Mouse (Mus musculus) heart, embryonic 13.5 days (tissue): ENCODE data around the gene Doc2a. TPM values are rescaled to one million over a fixed set of nuclear protein-coding genes. Genes with fewer than 3 reads are reported as not detected.
A peak's percentile ranks its signal among the peaks of the same experiment; 100 is the strongest.

ENCODE experiments used
- ATAC-seq: fragments of 200-750 bp; cut with Nextera tagmentation; 2 replicates; pipeline ENCODE4 v1.8.0; 2017; ENCODE audit warnings: moderate TSS enrichment; ENCODE audit not compliant: insufficient number of reproducible peaks, low FRiP score, low TSS enrichment; ENCODE audit errors: extremely low read depth
- H3K27ac ChIP-seq: fragments of 300-500 bp; sonication (generic); replicated peaks from 2 replicates; pipeline ENCODE4 v1.5.1; 2015; ENCODE audit warnings: moderate library complexity, mild to moderate bottlenecking, inconsistent platforms
- H3K27me3 ChIP-seq: fragments of 300-500 bp; sonication (generic); replicated peaks from 2 replicates; pipeline ENCODE4 v1.6.1; 2015; ENCODE audit warnings: mild to moderate bottlenecking, inconsistent platforms
- H3K36me3 ChIP-seq: fragments of 300-500 bp; sonication (generic); 2 replicates; pipeline ENCODE4 v1.6.1; 2015; ENCODE audit warnings: mild to moderate bottlenecking, inconsistent platforms
- H3K4me1 ChIP-seq: fragments of 300-500 bp; sonication (generic); 2 replicates; pipeline ENCODE4 v1.6.1; 2015; ENCODE audit warnings: inconsistent platforms
- H3K4me2 ChIP-seq: fragments of 300-500 bp; sonication (generic); 2 replicates; pipeline ENCODE4 v1.6.1; 2015; ENCODE audit warnings: inconsistent platforms, mild to moderate bottlenecking, moderate library complexity
- H3K4me3 ChIP-seq: fragments of 300-500 bp; sonication (generic); 2 replicates; pipeline ENCODE4 v1.5.1; 2015; ENCODE audit warnings: moderate library complexity, mild to moderate bottlenecking, inconsistent platforms
- H3K9ac ChIP-seq: fragments of 300-500 bp; sonication (generic); 2 replicates; pipeline ENCODE4 v1.6.1; 2015; ENCODE audit warnings: inconsistent platforms, mild to moderate bottlenecking, moderate library complexity
- H3K9me3 ChIP-seq: fragments of 300-500 bp; sonication (generic); 2 replicates; pipeline ENCODE4 v1.6.1; 2016; ENCODE audit warnings: inconsistent platforms
- WGBS: fragments of 180-500 bp; shearing (Covaris S2); methylation state at CpG from one replicate; pipeline ENCODE4 v1.1.7; 2015; ENCODE audit warnings: mixed read lengths; 5-methylcytosine and 5-hydroxymethylcytosine counted together
- polyA plus RNA-seq: library from polyadenylated mRNA; unstranded; fragments of >200 nt; fragmentation: Nextera tagmentation; extraction: Ambion mirVana; gene quantifications from 2 replicates; pipeline ENCODE4 v1.2.1, GENCODE M21; 2015

Doc2a gene
- polyA plus RNA-seq, 1 experiment from 2014 or later, result 0.17 TPM

DNA sequence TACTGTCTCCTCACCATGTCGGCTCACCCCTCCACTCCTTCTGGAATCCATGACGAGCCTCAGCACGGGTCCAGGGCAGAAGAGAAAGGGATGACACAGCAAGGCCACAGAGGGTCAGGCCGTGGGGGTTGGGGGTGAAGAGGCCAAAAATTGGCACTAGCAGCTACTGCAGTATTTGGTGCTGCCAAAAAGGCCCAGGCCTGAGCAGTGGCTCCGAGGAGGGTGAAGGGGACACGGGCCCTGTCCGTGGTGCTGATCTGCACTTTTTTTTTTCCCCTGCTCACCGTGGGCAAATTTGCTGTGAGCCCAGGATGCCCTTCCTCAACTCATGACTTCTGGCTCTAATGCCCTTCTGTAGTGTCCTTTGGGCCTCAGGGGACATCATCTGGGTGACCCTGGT is 21.8 kb upstream of the Doc2a start:
- no peaks in the 10 kb centered on the region for H3K36me3 ChIP-seq
- no peak overlapping the region for H3K27ac ChIP-seq
- peaks cover 90% of the 10 kb centered on the region for H3K27me3 ChIP-seq
- no peak for ATAC-seq
- H3K9ac ChIP-seq, result no peak overlapping the region
- H3K4me2 ChIP-seq, result no peak overlapping the region
- H3K4me1 ChIP-seq, result peaks cover 16% of the 10 kb centered on the region
- H3K9me3 ChIP-seq, result no peaks in the 10 kb centered on the region
- WGBS, result 22% methylated on average over 8 of the region's 8 CpGs
- H3K4me3 ChIP-seq, result no peak overlapping the region

DNA sequence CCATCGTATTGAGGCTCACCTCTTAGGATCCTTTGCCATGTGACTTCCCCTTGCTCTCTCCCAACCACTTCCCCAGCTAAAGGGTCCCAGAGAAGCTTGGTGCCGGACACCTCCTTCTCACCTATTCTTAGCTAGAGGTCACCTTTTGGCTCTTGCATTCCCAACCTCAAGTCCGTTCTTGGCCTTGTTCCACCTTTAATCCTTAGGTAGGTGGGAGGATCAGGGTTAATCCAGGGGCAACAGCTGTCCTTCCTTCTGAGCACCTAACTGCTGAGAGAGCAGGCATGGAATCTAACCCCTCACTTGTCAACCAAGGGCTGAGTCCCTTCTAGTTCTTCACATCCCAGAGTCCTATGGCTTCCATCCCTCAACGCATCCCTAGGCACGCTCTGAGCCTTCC is 21.3 kb upstream of the Doc2a start:
- Histone ChIP-seq H3K4me2 (no peak overlapping the region), H3K4me3 (no peak overlapping the region), H3K9ac (no peak overlapping the region), H3K36me3 (no peaks in the 10 kb centered on the region), H3K4me1 (peaks cover 16% of the 10 kb centered on the region), H3K9me3 (no peaks in the 10 kb centered on the region), H3K27me3 (peaks cover 91% of the 10 kb centered on the region), H3K27ac (no peak overlapping the region)
- no peak for ATAC-seq
- WGBS, result 57% methylated on average over 5 of the region's 5 CpGs

DNA sequence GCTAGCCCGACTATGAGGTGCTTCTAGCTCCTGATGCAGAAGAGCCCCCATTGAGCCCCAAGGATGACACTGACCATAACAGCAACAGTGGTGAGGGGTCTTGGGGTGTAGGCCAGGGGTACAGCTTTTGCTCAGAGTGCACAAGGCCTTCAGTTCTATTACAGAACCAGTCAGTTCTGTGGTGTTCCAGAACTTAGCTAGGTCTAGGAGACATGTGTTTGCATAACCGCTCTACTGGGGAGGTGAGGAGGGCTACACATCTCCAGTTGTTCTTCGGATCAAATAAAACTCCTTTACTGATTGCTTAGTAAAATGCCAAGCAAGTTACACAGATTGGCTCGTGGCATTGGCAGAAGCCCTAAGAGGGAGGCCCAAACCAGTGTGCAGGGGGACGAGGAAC is 15.7 kb upstream of the Doc2a start, which contains the start of gene 4930451I11Rik:
4930451I11Rik (minus strand) TSS at position 101 of the 400 bp plus-strand sequence.
- H3K27me3 ChIP-seq, result peaks cover 57% of the 10 kb centered on the region
- peak within 1 kb of the TSS; percentile 68 for H3K4me2 ChIP-seq
- peaks cover 5% of the 10 kb centered on the region for H3K4me1 ChIP-seq
- no peak for ATAC-seq
- no peak within 1 kb of the TSS for H3K27ac ChIP-seq
- H3K9me3 ChIP-seq, result no peaks in the 10 kb centered on the region
- H3K9ac ChIP-seq, result peak within 1 kb of the TSS; percentile 65; the same call in 1 of the 2 replicates
- H3K36me3 ChIP-seq, result no peaks in the 10 kb centered on the region
- peak within 1 kb of the TSS; percentile 45 for H3K4me3 ChIP-seq
- WGBS, result 50% methylated on average over 5 of the region's 5 CpGs

DNA sequence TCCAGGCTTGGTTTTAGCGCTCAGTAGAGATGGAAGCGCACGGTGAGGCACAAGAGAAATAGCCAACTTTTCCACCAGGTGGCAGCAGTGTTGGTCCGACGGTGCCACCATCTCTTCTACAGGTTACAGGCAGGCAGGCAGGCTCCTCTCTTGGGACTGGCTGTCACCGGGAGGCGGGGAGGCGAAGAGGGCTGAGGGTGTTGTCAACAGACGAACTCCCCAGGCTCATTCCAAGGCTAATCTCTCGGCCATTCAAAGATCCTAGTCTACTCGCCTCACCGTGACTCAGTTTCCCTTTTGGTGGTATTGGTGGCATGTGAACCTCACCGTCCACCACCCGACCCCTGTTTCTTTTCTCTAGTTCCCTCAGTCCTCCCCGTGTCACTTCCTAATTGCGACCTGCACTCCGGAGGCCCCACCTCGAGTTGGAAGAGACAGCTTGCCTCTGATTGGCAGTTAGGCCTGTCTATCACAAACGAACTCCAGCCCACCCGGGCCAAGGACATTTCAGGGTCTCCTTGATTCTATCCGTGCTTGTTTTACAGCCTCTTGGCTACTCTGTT is 15.1 kb upstream of the Doc2a start:
- peak overlapping the region; percentile 45 for H3K4me3 ChIP-seq
- peak overlapping the region; percentile 65; the same call in 1 of the 2 replicates for H3K9ac ChIP-seq
- peak overlapping the region; percentile 68 for H3K4me2 ChIP-seq
- H3K4me1 ChIP-seq, result peaks cover 5% of the 10 kb centered on the region
- WGBS, result 2% methylated on average over 21 of the region's 21 CpGs
- H3K27me3 ChIP-seq, result peaks cover 51% of the 10 kb centered on the region
- no peak overlapping the region for H3K27ac ChIP-seq
- ATAC-seq, result peak; percentile 45; the same call in 1 of the 2 replicates
- no peaks in the 10 kb centered on the region for H3K9me3 ChIP-seq
- no peaks in the 10 kb centered on the region for H3K36me3 ChIP-seq

DNA sequence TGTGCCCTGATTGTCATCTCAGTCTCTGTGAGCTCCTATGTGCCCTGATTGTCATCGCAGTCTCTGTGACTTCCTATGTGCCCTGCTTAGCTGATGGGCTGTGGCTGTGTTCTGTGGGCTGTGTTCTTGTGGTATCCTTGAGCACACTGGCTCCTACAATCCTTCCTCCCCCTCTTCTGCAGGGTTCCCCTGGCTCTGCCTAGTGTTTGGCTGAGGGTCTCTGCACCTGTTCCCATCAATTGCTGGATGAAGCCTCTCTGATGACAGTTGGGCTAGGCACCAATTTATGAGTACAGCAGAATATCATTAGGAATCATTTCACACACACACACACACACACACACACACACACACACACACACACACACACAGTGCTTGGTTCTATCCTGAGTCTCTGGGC is 13.9 kb upstream of the Doc2a start:
- no peaks in the 10 kb centered on the region for H3K36me3 ChIP-seq
- no peak overlapping the region for H3K4me3 ChIP-seq
- H3K27ac ChIP-seq, result no peak overlapping the region
- no peak overlapping the region for H3K9ac ChIP-seq
- peaks cover 5% of the 10 kb centered on the region for H3K4me1 ChIP-seq
- H3K27me3 ChIP-seq, result peaks cover 44% of the 10 kb centered on the region
- ATAC-seq, result no peak
- no peaks in the 10 kb centered on the region for H3K9me3 ChIP-seq
- no peak overlapping the region for H3K4me2 ChIP-seq
- WGBS, result 78% methylated on average over 1 of the region's 1 CpGs

DNA sequence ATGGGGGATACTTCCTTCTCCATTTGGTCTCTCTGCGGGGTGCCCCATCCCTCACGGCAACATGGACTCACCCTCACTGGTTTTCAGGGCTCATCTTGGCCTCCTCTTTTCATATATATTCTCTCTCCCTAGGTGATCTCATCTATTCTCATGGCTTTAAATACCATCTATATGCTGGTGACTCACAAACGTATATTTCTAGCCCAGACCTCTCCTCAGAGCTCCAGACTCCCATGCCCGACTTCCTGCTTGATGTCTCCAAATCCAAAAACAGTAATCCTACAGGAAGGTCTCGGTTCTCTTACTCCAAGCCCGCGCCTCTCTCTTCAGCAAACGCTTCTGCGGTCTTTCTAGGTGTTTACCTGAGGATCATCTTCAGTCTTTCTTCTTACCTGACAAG is 3.9 kb upstream of the Doc2a start:
- no peak overlapping the region for H3K27ac ChIP-seq
- H3K36me3 ChIP-seq, result no peaks in the 10 kb centered on the region
- H3K4me1 ChIP-seq, result peaks cover 12% of the 10 kb centered on the region
- H3K4me3 ChIP-seq, result no peak overlapping the region
- no peaks in the 10 kb centered on the region for H3K9me3 ChIP-seq
- no peak for ATAC-seq
- no peak overlapping the region for H3K4me2 ChIP-seq
- peaks cover 39% of the 10 kb centered on the region for H3K27me3 ChIP-seq
- H3K9ac ChIP-seq, result no peak overlapping the region
- WGBS, result 65% methylated on average over 9 of the region's 9 CpGs

DNA sequence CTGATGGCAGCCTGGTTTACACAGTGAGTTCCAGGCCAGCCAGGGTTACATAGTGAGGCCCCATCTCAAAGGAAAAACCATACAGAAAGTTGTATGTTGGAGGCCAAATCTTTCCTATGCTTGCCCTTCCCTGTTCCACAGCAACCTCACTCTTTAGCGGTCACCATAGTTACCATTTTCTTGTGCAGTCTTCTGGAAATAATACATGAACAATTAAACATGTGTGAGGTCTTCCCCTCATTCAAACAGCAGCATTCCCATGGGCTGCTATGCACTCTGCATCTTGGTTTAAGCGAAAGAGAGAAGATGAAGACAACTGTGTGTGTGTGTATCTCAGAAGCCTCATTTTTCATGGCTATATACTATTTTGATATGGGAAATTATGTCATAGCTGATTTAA is 1.7 kb upstream of the Doc2a start:
- H3K9ac ChIP-seq, result no peak overlapping the region
- peaks cover 24% of the 10 kb centered on the region for H3K4me1 ChIP-seq
- H3K9me3 ChIP-seq, result no peaks in the 10 kb centered on the region
- H3K27ac ChIP-seq, result no peak overlapping the region
- peaks cover 61% of the 10 kb centered on the region for H3K27me3 ChIP-seq
- H3K4me2 ChIP-seq, result no peak overlapping the region
- no peak for ATAC-seq
- 86% methylated on average over 2 of the region's 2 CpGs for WGBS
- H3K4me3 ChIP-seq, result no peak overlapping the region
- H3K36me3 ChIP-seq, result no peaks in the 10 kb centered on the region

DNA sequence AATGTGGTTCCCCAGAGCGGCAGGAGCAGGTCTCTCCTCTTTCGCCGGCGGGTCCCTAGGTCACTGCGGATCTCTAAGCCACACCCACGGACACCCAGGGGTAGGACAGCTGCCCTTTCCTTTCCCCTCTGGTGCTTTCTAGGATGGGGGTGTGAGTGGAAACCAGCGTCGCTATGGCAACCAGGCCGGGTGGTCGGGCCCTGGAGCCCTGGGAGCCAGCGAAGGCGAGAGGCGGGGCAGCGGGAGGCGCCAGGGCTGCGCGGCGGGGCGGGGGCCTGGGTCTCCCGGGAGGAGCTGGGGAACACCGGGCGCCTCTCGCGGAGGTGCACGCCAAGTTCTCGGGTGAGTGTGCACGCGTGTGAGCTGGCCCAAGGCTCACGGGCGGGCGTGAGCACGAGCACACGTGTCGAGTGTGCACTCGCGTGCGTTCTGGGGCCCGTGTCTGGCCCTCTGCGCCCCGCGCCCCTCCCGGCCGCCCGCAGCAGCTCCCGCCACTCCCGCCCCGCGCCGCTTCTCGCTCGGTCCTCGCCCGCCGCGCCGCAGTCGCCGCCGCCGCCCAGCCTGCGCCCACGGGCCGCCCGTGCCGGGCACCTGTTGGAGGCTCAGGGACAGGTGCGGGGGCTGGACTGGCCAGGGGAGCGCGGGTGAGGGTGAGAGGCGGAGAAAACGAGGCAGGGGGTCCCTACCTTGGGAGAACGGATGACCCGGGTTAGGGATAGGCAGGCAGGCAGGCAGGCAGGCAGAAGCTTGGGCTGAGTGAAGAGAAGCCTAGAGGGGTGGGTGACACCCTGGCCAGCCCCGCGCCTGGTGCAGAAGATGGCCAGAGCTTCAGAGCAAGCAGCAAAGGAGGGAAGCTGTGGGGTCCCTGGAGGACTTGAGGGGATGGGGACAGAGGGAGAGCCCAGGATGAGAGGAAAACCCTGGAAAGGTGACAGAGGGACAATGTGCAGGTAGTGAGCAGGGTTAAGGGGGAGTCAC is 494 bp downstream of the Doc2a start:
- H3K36me3 ChIP-seq, result peaks cover 12% of the 10 kb centered on the region
- H3K4me3 ChIP-seq, result peak overlapping the region; percentile 61
- H3K4me1 ChIP-seq, result peaks cover 28% of the 10 kb centered on the region
- H3K4me2 ChIP-seq, result peak overlapping the region; percentile 92
- no peak for ATAC-seq
- H3K27ac ChIP-seq, result no peak overlapping the region
- H3K27me3 ChIP-seq, result peaks cover 66% of the 10 kb centered on the region
- H3K9ac ChIP-seq, result peak overlapping the region; percentile 80
- WGBS, result 2% methylated on average over 38 of the region's 74 CpGs
- H3K9me3 ChIP-seq, result no peaks in the 10 kb centered on the region

DNA sequence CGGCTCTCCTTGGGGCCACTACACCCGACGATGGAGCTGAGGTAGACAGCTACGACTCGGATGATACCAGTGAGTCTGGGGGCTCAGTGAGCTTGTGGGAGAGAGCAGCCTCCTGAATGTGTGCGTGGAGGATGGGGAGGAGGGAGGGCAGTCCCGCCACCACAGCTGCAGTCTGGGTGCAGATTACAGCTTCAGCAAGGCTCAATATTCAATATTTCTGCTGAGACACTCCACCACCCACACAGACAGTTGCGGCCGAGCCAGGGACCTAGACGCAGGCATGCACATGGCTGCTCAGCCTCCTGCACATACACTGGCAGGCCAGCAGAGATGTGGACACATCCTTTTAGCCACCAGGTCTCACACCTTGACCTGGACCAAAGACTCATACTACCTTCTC is 1.6 kb downstream of the Doc2a start:
- H3K9ac ChIP-seq, result no peak overlapping the region

DNA sequence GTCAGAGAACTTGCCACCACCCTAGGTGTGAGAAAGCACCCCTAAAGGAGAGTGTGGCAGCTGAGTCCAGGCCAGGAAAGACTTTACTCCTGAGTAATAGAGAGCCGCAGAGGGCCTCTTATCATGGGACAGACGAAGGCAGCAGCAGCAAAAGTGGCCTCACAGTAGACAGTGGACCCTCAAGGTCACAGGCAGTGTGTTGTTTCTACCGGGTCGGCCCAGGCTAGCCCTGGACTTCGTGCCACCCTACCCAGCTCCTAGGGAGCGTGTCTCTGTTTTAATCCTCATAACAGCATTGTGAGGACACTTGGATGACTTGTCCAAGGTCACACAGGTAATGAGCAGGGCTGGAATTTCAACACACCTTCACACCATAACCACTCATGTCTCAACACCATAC is 2.9 kb downstream of the Doc2a start:
- peaks cover 37% of the 10 kb centered on the region for H3K36me3 ChIP-seq
- WGBS, result 53% methylated on average over 6 of the region's 6 CpGs
- peaks cover 57% of the 10 kb centered on the region for H3K27me3 ChIP-seq
- peaks cover 28% of the 10 kb centered on the region for H3K4me1 ChIP-seq
- no peak overlapping the region for H3K4me3 ChIP-seq
- H3K27ac ChIP-seq, result no peak overlapping the region
- H3K4me2 ChIP-seq, result no peak overlapping the region
- no peaks in the 10 kb centered on the region for H3K9me3 ChIP-seq
- no peak overlapping the region for H3K9ac ChIP-seq
- ATAC-seq, result no peak

More for the DNA sequence above, 1.6 kb downstream of the Doc2a start:
- Histone ChIP-seq H3K27me3 (peaks cover 57% of the 10 kb centered on the region), H3K27ac (no peak overlapping the region), H3K4me3 (0 out of 2 replicates have a peak overlapping the region, but pooled peaks have one; percentile 61), H3K9me3 (no peaks in the 10 kb centered on the region), H3K36me3 (peaks cover 23% of the 10 kb centered on the region), H3K4me2 (peak overlapping the region; percentile 92), H3K4me1 (peaks cover 28% of the 10 kb centered on the region)
- no peak for ATAC-seq
- WGBS, result 26% methylated on average over 10 of the region's 10 CpGs

DNA sequence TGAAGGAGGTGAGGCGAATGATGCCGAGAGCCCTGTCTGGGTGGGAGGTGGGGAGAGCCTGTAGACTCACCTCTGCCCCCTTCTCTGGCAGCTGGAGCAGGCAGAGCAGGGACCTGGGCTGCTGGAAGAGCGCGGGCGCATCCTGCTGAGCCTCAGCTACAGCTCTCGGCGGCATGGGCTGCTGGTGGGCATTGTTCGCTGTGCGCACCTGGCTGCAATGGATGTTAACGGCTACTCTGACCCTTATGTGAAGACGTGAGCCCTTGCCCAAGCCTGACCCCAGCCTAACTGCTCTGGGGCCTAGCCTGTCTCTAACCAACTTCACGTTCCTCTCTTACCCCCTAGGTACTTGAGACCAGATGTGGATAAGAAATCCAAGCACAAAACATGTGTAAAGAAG is 4.0 kb downstream of the Doc2a start:
- H3K27me3 ChIP-seq, result peaks cover 48% of the 10 kb centered on the region
- 50% methylated on average over 12 of the region's 12 CpGs for WGBS

More for the DNA sequence above, 4.0 kb downstream of the Doc2a start:
- Histone ChIP-seq H3K4me3 (no peak overlapping the region), H3K4me1 (peaks cover 28% of the 10 kb centered on the region), H3K4me2 (no peak overlapping the region), H3K27ac (no peak overlapping the region), H3K9me3 (no peaks in the 10 kb centered on the region), H3K36me3 (peaks cover 47% of the 10 kb centered on the region), H3K9ac (no peak overlapping the region)
- no peak for ATAC-seq
